Mouse (Mus musculus) liver, embryonic 15.5 days (tissue): ENCODE data around the gene Vamp3. TPM values are rescaled to one million over a fixed set of nuclear protein-coding genes. Genes with fewer than 3 reads are reported as not detected.

Source experiments
- ATAC-seq: fragments of 200-750 bp; cut with Nextera tagmentation; 2 replicates; pipeline ENCODE4 v1.8.0; 2017; ENCODE audit warnings: moderate number of reproducible peaks, mild to moderate bottlenecking, moderate library complexity; ENCODE audit not compliant: insufficient read depth
- H3K27ac ChIP-seq: fragments of 300-500 bp; sonication (generic); replicated peaks from 2 replicates; pipeline ENCODE4 v1.5.1; 2015; ENCODE audit warnings: mild to moderate bottlenecking, inconsistent platforms
- H3K27me3 ChIP-seq: fragments of 300-500 bp; sonication (generic); 2 replicates; pipeline ENCODE4 v1.6.1; 2015; ENCODE audit warnings: mild to moderate bottlenecking, inconsistent platforms
- H3K36me3 ChIP-seq: fragments of 300-500 bp; sonication (generic); replicated peaks from 2 replicates; pipeline ENCODE4 v1.6.1; 2015; ENCODE audit warnings: moderate library complexity, mild to moderate bottlenecking, inconsistent platforms
- H3K4me1 ChIP-seq: fragments of 300-500 bp; sonication (generic); replicated peaks from 2 replicates; pipeline ENCODE4 v1.6.1; 2015; ENCODE audit warnings: inconsistent platforms
- H3K4me2 ChIP-seq: fragments of 300-500 bp; sonication (generic); 2 replicates; pipeline ENCODE4 v1.6.1; 2015; ENCODE audit warnings: moderate library complexity, mild to moderate bottlenecking, inconsistent platforms
- H3K4me3 ChIP-seq: fragments of 300-500 bp; sonication (generic); replicated peaks from 2 replicates; pipeline ENCODE4 v1.5.1; 2015; ENCODE audit warnings: mild to moderate bottlenecking, inconsistent platforms
- H3K9ac ChIP-seq: fragments of 300-500 bp; sonication (generic); 2 replicates; pipeline ENCODE4 v1.6.1; 2015; ENCODE audit warnings: moderate library complexity, mild to moderate bottlenecking, inconsistent platforms
- H3K9me3 ChIP-seq: fragments of 300-500 bp; sonication (generic); replicated peaks from 2 replicates; pipeline ENCODE4 v1.6.1; 2016; ENCODE audit warnings: inconsistent platforms
- WGBS: fragments of 180-500 bp; shearing (Covaris S2); methylation state at CpG from one replicate; pipeline ENCODE4 v1.1.7; 2015; ENCODE audit warnings: mixed read lengths; ENCODE audit not compliant: insufficient replicate concordance; 5-methylcytosine and 5-hydroxymethylcytosine counted together
- polyA plus RNA-seq: library from polyadenylated mRNA; unstranded; fragments of >200 nt; fragmentation: Nextera tagmentation; extraction: Ambion mirVana; gene quantifications from 2 replicates; pipeline ENCODE4 v1.2.1, GENCODE M21; 2015

The Vamp3 gene
- polyA plus RNA-seq, 1 experiment from 2014 or later = 34.1 TPM

DNA sequence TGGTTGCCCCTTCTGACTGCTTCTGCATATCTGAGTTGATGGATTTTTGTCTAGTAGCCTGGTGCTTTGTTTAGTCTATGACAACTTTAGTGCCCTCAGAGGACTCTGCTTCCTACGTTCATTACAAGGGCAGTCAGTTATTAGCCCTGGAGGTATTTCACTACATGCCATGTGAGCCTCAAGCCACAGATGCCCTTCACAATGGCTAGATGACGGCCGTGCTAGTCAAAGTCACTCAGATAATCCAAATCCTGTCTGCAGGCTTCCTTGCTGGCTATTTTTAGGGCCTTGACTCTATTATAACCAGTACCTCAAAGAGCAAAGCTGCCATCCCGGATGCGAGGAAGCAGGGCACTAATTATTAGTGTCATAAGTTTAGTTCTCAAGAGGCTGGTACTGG lies 25.3 kb upstream of the Vamp3 start:
- Histone ChIP-seq H3K4me1 (no peaks in the 10 kb centered on the region), H3K9ac (no peak overlapping the region), H3K27me3 (no peaks in the 10 kb centered on the region), H3K36me3 (no peaks in the 10 kb centered on the region), H3K27ac (no peak overlapping the region), H3K4me2 (no peak overlapping the region), H3K4me3 (no peak overlapping the region), H3K9me3 (no peaks in the 10 kb centered on the region)
- WGBS = 63% methylated on average over 5 of the region's 5 CpGs
- no peak for ATAC-seq

DNA sequence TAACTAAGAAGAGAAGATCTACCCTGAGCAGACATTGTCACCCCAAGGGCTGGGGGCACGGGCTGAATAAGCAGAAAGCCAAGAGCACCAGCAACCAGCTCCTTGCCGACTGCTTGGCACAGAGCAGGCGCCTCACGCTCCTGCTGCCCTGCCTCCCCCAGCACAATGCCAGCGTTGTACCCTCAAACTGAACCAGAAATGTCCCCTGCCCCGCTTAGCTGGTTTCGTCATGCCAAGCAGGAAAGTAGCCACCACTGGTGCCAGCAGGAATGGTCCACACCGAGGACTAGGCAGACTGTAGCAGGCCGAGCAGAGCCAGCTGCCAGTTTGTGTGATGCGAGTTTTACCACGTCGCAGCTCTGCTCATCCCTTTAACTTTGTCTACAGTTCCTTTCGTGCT lies 24.2 kb upstream of the Vamp3 start:
- no peak overlapping the region for H3K27ac ChIP-seq
- no peaks in the 10 kb centered on the region for H3K9me3 ChIP-seq
- H3K36me3 ChIP-seq = no peaks in the 10 kb centered on the region
- 74% methylated on average over 13 of the region's 13 CpGs for whole genome bisulfite sequencing
- H3K9ac ChIP-seq = no peak overlapping the region
- H3K27me3 ChIP-seq = no peaks in the 10 kb centered on the region
- H3K4me3 ChIP-seq = no peak overlapping the region
- no peak for ATAC-seq
- no peak overlapping the region for H3K4me2 ChIP-seq
- H3K4me1 ChIP-seq = no peaks in the 10 kb centered on the region

DNA sequence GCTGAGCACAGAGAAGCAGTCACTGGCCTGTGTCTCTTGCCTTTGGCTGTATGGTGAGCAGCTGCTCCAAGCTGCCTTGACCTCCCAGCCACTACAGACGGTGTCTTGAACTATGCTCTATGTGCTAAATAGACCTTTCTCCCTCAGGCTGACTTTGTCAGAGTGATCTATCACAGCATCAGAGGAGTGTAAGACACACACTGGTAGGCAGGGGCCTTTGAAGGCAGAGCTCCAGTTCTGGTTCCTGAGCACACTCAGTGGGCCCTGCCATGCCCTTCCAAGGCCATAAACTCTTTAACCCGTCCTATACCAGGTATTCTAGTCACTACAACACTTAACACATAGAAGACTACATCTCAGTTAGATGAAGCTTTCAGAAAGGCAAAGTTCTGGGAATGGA lies 23.6 kb upstream of the Vamp3 start:
- Histone ChIP-seq H3K9ac (no peak overlapping the region), H3K27me3 (no peaks in the 10 kb centered on the region), H3K36me3 (no peaks in the 10 kb centered on the region), H3K4me1 (no peaks in the 10 kb centered on the region), H3K27ac (no peak overlapping the region), H3K4me3 (no peak overlapping the region), H3K9me3 (no peaks in the 10 kb centered on the region), H3K4me2 (no peak overlapping the region)
- no peak for ATAC-seq
- WGBS = 40% methylated on average over 2 of the region's 2 CpGs

DNA sequence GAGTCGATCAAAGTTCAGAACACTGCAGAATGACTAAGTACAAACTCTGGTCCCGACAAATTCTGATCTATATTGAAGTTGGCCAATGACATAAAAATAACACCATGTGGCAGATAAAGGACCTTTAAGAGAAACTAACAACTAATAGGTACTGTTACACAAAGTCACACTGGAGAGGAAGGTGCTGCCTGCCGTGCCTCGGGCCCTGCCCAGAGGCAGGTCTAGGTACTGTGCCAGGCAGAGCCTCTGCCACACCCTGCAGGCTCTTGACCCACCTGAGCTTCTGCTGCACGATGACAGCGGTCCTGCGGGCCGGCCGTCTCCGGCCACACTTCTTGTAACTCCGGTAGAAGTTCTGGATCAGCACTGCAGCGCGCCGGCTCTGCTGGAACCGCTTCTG lies 17.1 kb upstream of the Vamp3 start:
- Histone ChIP-seq H3K9me3 (no peaks in the 10 kb centered on the region), H3K9ac (no peak overlapping the region), H3K4me2 (no peak overlapping the region), H3K4me1 (no peaks in the 10 kb centered on the region), H3K4me3 (no peak overlapping the region), H3K36me3 (no peaks in the 10 kb centered on the region), H3K27me3 (peaks cover 4% of the 10 kb centered on the region; the same call in 1 of the 2 replicates), H3K27ac (no peak overlapping the region)
- WGBS = 76% methylated on average over 15 of the region's 15 CpGs
- ATAC-seq = no peak

DNA sequence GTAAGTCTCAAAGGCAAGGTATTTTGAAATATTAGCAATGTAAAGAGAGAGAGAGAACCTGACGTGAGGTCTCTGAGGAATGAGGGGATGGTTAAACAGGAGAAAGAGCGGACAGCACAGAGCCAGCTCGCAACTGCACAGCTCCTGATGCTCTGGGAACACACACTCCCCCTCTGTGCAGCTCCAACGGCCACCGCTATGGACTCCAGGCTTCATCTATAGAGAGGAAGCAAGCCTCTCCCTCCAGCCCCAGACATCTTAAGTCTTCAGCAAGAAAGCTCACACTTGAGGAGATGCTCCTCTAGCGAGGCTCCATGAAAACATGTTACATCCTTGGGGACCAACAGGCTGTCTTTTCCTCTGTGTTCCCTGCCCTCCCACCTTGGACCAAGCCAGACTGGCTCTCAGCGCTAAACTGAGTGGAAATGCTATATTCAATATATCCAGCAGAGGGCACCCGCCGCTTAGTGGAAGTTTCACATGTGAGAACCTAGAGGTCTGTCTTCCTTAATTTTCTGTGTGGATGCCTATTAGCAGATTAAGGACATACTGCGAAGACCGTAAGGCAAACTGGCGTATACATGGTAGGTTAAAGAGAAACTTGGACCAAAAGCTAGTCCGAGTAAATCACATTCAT lies 15.5 kb upstream of the Vamp3 start:
- Histone ChIP-seq H3K4me2 (no peak overlapping the region), H3K27me3 (peaks cover 4% of the 10 kb centered on the region; the same call in 1 of the 2 replicates), H3K27ac (no peak overlapping the region), H3K4me3 (no peak overlapping the region), H3K36me3 (no peaks in the 10 kb centered on the region), H3K4me1 (no peaks in the 10 kb centered on the region), H3K9ac (no peak overlapping the region), H3K9me3 (no peaks in the 10 kb centered on the region)
- ATAC-seq = no peak
- 33% methylated on average over 13 of the region's 13 CpGs for WGBS

DNA sequence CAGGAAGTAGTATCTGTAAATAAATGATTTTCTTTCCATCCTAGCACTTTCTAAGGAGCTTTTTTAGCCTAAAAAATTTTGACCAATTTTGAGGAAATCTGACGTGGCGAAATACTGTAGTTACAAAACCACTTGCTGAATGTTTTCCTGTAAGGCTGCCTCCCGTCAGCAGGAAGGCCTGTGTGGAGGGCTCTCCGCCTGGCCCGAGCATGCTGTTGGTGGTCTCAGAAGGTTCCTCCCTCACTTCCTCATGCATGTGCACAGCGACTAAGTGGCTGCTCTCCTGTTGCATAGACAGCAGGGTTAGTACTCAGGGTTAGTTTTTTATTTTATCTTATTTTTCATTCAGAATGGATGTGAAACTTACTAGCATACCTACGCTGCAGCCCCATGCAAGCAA lies 13.2 kb upstream of the Vamp3 start:
- peaks cover 4% of the 10 kb centered on the region; the same call in 1 of the 2 replicates for H3K27me3 ChIP-seq
- H3K36me3 ChIP-seq = no peaks in the 10 kb centered on the region
- no peaks in the 10 kb centered on the region for H3K9me3 ChIP-seq
- no peak overlapping the region for H3K27ac ChIP-seq
- H3K4me2 ChIP-seq = no peak overlapping the region
- no peak for ATAC-seq
- H3K4me1 ChIP-seq = no peaks in the 10 kb centered on the region
- H3K9ac ChIP-seq = no peak overlapping the region
- no peak overlapping the region for H3K4me3 ChIP-seq
- WGBS = 32% methylated on average over 7 of the region's 7 CpGs

DNA sequence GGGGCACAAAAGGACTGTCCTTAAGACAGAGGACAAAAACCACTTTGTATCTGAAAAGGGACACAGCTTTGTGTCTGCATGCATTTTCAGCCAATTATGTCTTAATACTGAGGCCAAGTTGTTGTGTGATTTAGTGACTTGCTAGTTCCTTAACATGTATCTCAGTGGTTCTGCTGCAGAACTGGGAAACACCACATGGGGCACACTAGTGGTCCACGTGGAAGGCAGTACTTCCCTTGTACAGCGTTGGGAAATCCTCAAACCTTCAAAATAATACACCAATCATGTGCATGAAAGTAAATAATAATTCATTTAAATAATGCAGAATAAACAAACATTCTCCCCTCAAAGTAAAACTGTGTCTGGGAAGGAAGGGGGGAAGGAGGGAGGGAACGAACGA lies 11.0 kb upstream of the Vamp3 start:
- WGBS = 21% methylated on average over 4 of the region's 4 CpGs
- no peaks in the 10 kb centered on the region for H3K9me3 ChIP-seq
- H3K36me3 ChIP-seq = no peaks in the 10 kb centered on the region
- H3K4me3 ChIP-seq = no peak overlapping the region
- H3K27me3 ChIP-seq = 0 out of 2 replicates have a peak, but pooled peaks cover 4% of the 10 kb centered on the region
- no peak overlapping the region for H3K4me2 ChIP-seq
- H3K4me1 ChIP-seq = no peaks in the 10 kb centered on the region
- no peak overlapping the region for H3K27ac ChIP-seq
- ATAC-seq = no peak
- no peak overlapping the region for H3K9ac ChIP-seq

DNA sequence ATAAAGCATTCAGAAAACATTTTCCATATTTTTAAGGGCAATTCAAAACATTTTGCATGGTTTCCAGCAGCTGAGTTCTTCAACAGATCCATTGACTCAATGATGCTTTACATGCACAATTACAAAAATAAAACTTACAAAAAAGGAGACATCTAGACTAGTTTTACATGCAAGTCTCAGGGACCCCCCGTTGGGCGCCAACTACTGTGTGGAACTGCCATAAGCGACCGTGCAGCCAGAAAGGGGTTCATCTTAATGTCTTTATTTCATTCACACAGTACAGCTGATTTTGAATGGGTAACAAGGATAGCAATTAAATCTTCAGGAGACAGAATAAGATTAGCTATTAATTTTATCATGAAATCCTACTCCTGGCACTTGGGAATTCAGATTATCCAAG lies 1.8 kb upstream of the Vamp3 start:
- no peak overlapping the region for H3K9ac ChIP-seq

DNA sequence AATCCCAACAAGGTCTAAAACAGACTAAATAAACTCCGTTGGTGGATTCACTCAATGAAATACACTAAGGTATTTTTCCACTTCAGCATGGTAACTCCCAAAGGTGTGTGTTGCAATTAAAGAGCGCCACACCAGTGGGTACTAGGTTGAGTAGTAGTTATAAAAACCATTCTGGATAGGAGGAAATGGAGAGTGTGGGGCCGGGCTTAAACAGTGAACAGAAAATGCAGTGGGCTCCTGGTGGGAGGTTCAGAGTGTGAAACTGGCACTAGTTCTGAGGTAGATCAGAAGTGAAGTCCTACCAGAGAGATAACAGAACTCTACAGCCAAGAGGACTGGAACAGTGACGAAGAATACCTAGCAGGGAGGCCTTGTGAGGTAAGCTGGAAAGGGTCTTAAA lies 871 bp upstream of the Vamp3 start:
- H3K36me3 ChIP-seq = peaks cover 19% of the 10 kb centered on the region
- no peaks in the 10 kb centered on the region for H3K9me3 ChIP-seq
- ATAC-seq = no peak
- 72% methylated on average over 4 of the region's 4 CpGs for WGBS
- H3K9ac ChIP-seq = no peak overlapping the region
- H3K4me2 ChIP-seq = peak overlapping the region; percentile 83
- H3K4me1 ChIP-seq = peaks cover 25% of the 10 kb centered on the region
- H3K27ac ChIP-seq = no peak overlapping the region
- H3K4me3 ChIP-seq = peak overlapping the region; percentile 76
- no peaks in the 10 kb centered on the region for H3K27me3 ChIP-seq

More for the DNA sequence above, 1.8 kb upstream of the Vamp3 start:
- H3K27me3 ChIP-seq = no peaks in the 10 kb centered on the region
- H3K4me2 ChIP-seq = no peak overlapping the region
- peaks cover 12% of the 10 kb centered on the region for H3K36me3 ChIP-seq
- H3K27ac ChIP-seq = no peak overlapping the region
- ATAC-seq = no peak
- no peak overlapping the region for H3K4me3 ChIP-seq
- no peaks in the 10 kb centered on the region for H3K9me3 ChIP-seq
- peaks cover 25% of the 10 kb centered on the region for H3K4me1 ChIP-seq
- WGBS = 81% methylated on average over 4 of the region's 4 CpGs

DNA sequence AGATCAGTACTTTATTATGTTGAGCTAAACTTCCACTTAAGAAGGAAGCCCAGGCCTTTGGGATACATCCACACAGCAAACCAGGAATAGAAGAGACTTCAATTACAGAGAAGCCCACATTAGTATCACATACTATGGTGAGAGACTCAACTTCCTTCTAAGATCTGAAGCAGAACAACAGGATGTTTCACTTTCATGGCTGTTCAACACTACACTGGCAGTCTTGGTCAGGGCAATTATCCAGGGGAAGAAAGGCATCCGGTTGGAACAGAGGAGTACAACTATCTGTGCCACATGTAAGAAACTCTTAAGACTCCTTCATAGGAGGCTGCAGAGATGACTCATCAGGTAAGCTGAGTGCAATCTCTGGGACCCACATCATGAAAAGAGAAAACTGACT lies 6.6 kb downstream of the Vamp3 start:
- no peaks in the 10 kb centered on the region for H3K9me3 ChIP-seq
- peaks cover 74% of the 10 kb centered on the region for H3K36me3 ChIP-seq
- no peak overlapping the region for H3K9ac ChIP-seq
- H3K4me3 ChIP-seq = no peak overlapping the region
- WGBS = 88% methylated on average over 1 of the region's 1 CpGs
- peaks cover 9% of the 10 kb centered on the region for H3K4me1 ChIP-seq
- no peak overlapping the region for H3K4me2 ChIP-seq
- no peaks in the 10 kb centered on the region for H3K27me3 ChIP-seq
- H3K27ac ChIP-seq = no peak overlapping the region
- ATAC-seq = no peak

DNA sequence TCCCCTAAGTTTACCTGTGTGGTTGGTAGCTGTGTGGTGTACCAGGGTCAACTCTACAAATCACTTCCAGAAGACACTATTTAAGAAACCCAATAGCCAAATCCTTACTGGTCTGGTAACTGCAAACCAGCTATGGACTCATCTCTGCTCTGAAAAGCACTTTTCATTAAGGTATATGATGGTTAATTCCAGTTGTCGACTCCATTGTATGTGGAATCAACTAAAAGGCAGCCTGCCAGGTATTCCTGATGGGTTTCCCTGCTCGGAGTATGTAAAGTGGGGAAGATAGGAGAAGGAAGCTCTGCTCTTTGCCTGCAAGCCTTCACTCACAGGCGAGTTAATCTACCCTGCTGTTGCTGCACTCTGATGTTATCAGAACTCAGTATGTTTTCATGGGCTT lies 11.2 kb downstream of the Vamp3 start:
- no peak for ATAC-seq
- peaks cover 41% of the 10 kb centered on the region for H3K36me3 ChIP-seq
- peaks cover 25% of the 10 kb centered on the region for H3K4me1 ChIP-seq
- WGBS = 71% methylated on average over 3 of the region's 3 CpGs
- no peak overlapping the region for H3K4me3 ChIP-seq
- no peaks in the 10 kb centered on the region for H3K27me3 ChIP-seq
- no peak overlapping the region for H3K4me2 ChIP-seq
- H3K27ac ChIP-seq = no peak overlapping the region
- no peaks in the 10 kb centered on the region for H3K9me3 ChIP-seq
- no peak overlapping the region for H3K9ac ChIP-seq

DNA sequence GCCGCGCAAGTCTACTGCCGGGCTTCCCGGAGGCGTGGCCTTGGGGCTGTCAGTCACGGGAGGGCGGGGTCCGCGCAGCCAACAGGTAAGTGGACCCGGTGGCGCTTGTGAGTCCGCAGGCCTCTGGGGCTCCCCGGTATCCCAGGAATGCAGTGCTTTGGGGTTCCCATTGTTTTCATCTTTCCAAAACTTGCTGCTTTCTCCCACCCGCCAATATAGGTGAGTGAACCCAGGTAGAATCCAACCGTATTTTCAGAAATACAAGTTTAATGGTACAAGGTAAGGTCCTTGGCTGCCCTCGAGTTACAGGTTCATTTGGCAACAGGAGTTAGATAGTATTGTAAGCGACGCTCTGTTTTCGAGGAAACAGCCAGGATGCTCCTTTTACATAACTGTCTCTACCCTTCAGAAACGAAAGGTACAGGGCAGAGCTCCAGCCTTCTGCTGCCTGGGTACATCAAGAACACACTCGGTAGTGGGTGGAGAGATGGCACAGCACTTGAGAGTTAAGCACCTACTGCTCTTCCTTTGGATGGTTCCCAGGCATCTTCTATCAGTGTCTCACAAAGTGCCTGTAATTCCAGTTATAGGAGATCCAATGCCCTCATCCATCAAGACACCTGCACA lies 12.7 kb downstream of the Vamp3 start:
- Histone ChIP-seq H3K4me2 (peak overlapping the region; percentile 97), H3K27ac (peak overlapping the region; percentile 70), H3K36me3 (peaks cover 29% of the 10 kb centered on the region), H3K4me1 (peaks cover 25% of the 10 kb centered on the region), H3K9me3 (no peaks in the 10 kb centered on the region), H3K4me3 (peak overlapping the region; percentile 69), H3K9ac (peak overlapping the region; percentile 67), H3K27me3 (no peaks in the 10 kb centered on the region)
- 5% methylated on average over 21 of the region's 21 CpGs for WGBS
- no peak for ATAC-seq
